ENCODE assay signal across 8 mouse cellular contexts in genomic region chr10:39733101-39733399, GRCm38 (mm10). TPM values are rescaled to one million over a fixed set of nuclear protein-coding genes. Genes with fewer than 3 reads are reported as not detected.
DNase-seq lines count a peak whose midpoint lies in the region; ATAC-seq lines count a peak whose summit lies in the region.

No protein-coding gene starts in this region.

- peaks cover 17% of the 10 kb centered on the region for H3K4me1 ChIP-seq in forebrain, embryonic 12.5 days
- H3K4me1 ChIP-seq in neural tube, embryonic 13.5 days (replicated peaks) = peaks cover 33% of the 10 kb centered on the region

- DNase-seq in left cerebral cortex, adult 11 months (ENCODE audit: low spot score) = peak; percentile 35
- DNase-seq in left cerebral cortex, postnatal 25 days (ENCODE audit: low spot score in 2 of 2) = no peak
- peak; percentile 86 for DNase-seq in brain, adult 2 months (ENCODE audit: low read depth, low spot score)
- peak; percentile 44 for DNase-seq in layer of hippocampus, adult 9-11 months
- no peak for DNase-seq in spleen, adult 18-20 months
- DNase-seq in gastrocnemius, adult 18-20 months (ENCODE audit: low spot score) = no peak

- H3K36me3 ChIP-seq in forebrain, embryonic 12.5 days (replicated peaks) = 0 out of 2 replicates have a peak, but pooled peaks cover 4% of the 10 kb centered on the region
- H3K36me3 ChIP-seq in neural tube, embryonic 13.5 days = no peaks in the 10 kb centered on the region

- H3K27me3 ChIP-seq in forebrain, embryonic 12.5 days = no peaks in the 10 kb centered on the region
- H3K27me3 ChIP-seq in neural tube, embryonic 13.5 days = no peaks in the 10 kb centered on the region

- ATAC-seq in forebrain, embryonic 12.5 days (ENCODE audit: low FRiP score) = no peak
- ATAC-seq in neural tube, embryonic 13.5 days (ENCODE audit: low read depth) = no peak

- intact Hi-C loops in left cerebral cortex, postnatal 25 days (cut with DNase I) = loop anchor here (2.0 to 5.0 kb wide), 2 partner anchors 192 to 561 kb away; no protein-coding TSS in a partner anchor

- H3K9ac ChIP-seq in forebrain, embryonic 12.5 days = peak overlapping the region; percentile 95
- peak overlapping the region; percentile 97 for H3K9ac ChIP-seq in neural tube, embryonic 13.5 days

- H3K27ac ChIP-seq in forebrain, embryonic 12.5 days = peak overlapping the region; percentile 100
- peak overlapping the region; percentile 100 for H3K27ac ChIP-seq in neural tube, embryonic 13.5 days (replicated peaks)

- peak overlapping the region; percentile 63 for H3K4me2 ChIP-seq in forebrain, embryonic 12.5 days
- H3K4me2 ChIP-seq in neural tube, embryonic 13.5 days = peak overlapping the region; percentile 55

- under 1% methylated on average over 9 of the region's 9 CpGs for WGBS in forebrain, embryonic 12.5 days
- under 1% methylated on average over 9 of the region's 9 CpGs for whole genome bisulfite sequencing in neural tube, embryonic 13.5 days

- 0 out of 2 replicates have a peak, but pooled peaks cover 5% of the 10 kb centered on the region for H3K9me3 ChIP-seq in forebrain, embryonic 12.5 days
- H3K9me3 ChIP-seq in neural tube, embryonic 13.5 days = no peaks in the 10 kb centered on the region

- peak overlapping the region; percentile 91 for H3K4me3 ChIP-seq in forebrain, embryonic 12.5 days (replicated peaks)
- peak overlapping the region; percentile 89 for H3K4me3 ChIP-seq in neural tube, embryonic 13.5 days

RNA-seq across cellular contexts. Expression of gene Rev3l, which starts 1.1 kb away (rescaled TPM):
- total RNA-seq in left cerebral cortex, postnatal 25 days (2021) = 10 to 100 TPM; 24.7 to 28.5 TPM
- 19.7 and 19.9 TPM in 2 replicates for polyA plus RNA-seq in forebrain, embryonic 12.5 days (2016; fragmentation: Nextera tagmentation; extraction: Ambion mirVana)
- 27.3 and 28.3 TPM in 2 replicates for polyA plus RNA-seq in neural tube, embryonic 13.5 days (2015; fragmentation: Nextera tagmentation; extraction: Ambion mirVana)
- 10 to 100 TPM; 17.3 to 19.3 TPM for total RNA-seq in gastrocnemius, adult 18-20 months (2021)

Comparison
In these comparisons a context has a peak if more than half of its experiments do, and no peak if none do; other contexts are left out.
1. DNase-seq: peak in left cerebral cortex, adult 11 months (single experiment), brain, adult 2 months (single experiment) and layer of hippocampus, adult 9-11 months (single experiment); none in left cerebral cortex, postnatal 25 days (0 of 2), spleen, adult 18-20 months (0 of 2) and gastrocnemius, adult 18-20 months (single experiment).